Mouse (Mus musculus) adrenal gland, postnatal 36 days (tissue): ENCODE results near the gene Bmp6. TPM values are rescaled to one million over a fixed set of nuclear protein-coding genes. Genes with fewer than 3 reads are reported as not detected.

Experiments
- DNase-seq, 2 experiments: peaks; one replicate each; pipeline ENCODE4 v3.0.0; 2021; ENCODE audit warnings: mixed read lengths in 1 of 2
- total RNA-seq, 2 experiments: library from RNA; stranded (reverse); gene quantifications; 2 replicates each; pipeline ENCODE4 v1.2.3; 2021

The Bmp6 gene
- total RNA-seq, 2 experiments from 2014 or later = 6.5 to 9.1 TPM

DNA sequence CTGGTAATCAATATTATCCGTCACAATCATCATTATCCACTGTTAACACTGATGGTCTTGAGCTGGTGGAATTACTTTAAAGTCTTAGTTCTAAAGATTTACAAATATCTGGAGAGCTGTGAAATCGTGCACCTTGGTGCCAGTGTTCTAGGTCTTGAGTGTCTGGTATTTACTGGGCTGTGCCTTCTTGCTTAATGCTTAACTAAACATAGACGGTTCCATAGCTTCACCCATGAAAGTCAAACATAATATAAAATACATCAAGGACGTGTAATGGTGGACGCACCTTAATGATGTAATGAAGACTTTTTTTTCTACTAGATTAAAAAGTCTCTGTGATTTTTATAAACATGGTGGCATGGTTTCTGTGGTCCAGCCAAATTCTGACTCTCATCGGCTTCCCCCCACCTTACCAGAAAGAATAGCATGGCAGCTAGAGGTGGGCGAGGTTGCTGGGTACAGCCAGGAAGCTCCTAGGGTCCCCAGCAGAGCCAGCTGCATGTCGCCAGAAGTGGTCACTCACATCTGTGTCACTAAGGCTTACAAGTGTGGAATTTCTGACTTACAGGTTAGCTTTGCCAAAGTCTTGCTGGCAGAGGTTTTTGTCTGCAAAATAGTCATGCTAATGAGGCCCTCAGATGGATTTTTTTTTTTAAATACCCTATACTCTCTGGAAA lies 200.0 kb downstream of the Bmp6 start:
- no peak for DNase-seq

DNA sequence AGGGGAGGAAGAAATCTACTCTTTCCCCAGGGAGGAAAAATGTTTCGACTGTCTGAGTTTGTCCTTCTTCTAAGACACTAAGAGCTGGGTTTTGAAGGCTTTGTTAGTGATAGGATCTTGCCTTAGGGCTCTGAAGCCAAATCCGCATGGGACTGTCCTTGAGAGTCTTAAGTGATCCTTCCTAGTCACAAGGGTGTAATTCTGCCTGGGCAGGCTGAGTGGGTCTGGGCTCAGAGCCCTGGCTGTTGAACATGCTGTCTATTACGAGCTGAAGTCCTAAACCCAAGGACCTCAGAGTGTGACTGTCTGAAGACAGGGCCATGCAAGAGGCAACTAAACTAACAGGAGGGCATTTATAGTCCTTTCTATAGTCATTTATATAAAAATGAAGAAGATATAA lies 200.6 kb downstream of the Bmp6 start:
- peak; percentile 32 to 45 for DNase-seq

DNA sequence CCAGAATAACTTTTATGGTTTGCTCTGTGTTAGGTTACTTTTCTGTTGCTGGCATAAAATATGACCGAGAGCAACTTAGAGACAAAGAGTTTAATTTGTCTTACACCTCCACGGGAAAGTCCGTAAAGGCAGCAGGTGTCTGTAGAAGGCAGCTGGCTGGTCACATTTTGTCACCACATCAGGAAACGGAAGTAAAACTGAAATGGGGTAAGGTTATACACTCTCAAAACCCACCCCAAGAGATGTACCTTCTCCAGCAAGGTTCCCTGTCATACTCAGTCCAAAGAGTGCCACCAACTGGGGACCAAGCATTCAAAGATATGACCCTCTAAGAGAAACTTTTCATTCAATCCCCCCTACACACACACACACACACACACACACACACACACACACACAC lies 201.8 kb downstream of the Bmp6 start:
- no peak for DNase-seq

DNA sequence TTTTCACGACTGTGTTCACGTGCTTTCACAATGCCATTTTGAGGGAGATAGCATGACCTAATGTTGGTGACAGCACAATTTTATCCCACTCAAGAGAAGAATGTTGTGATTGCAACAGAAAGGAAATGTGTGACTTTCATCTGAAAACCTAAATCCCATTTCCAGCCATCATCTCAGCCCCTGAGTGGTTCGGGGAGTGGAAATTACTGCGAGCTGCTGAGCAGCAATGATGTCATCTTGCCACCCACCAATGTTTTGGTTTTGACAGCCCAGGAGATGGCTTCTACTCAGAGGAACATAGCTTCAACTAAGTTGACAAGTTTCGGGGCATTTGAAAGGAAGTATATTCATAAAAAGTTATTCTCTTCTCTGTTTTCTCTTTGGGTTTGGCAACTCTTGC lies 202.8 kb downstream of the Bmp6 start:
- DNase-seq = no peak

DNA sequence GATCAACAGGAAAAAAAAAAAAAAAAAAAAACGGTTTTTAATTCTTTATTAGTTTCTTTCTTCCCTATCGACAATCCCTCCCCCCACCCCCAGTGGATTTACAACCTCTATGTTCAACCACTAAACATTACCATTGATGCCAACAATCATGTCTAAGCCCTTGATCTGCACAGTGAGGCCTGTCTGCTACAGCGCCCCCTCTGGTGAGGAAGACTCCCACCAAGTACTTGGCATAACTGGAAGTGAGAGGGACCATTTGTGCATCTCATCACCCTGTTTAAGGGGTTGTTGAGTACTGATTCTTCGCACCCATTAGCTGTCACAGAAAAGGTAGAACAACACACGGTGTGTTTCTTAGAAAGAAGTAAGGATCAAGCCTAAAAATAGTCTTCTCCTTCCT lies 203.8 kb downstream of the Bmp6 start:
- DNase-seq = no peak

Other genes with a start within 250 kb of the Bmp6 start
- gene Dsp, start 193.8 kb upstream of the Bmp6 start, total RNA-seq = 1 to 10 TPM in 1 of 2 experiments, under 1 TPM in 1; 0.50 to 1.3 TPM
- gene Snrnp48, start 140.2 kb upstream of the Bmp6 start, total RNA-seq = 10 to 100 TPM; 16.0 to 26.6 TPM
- gene Txndc5, start 183.7 kb downstream of the Bmp6 start, total RNA-seq = 100 to 1,000 TPM; 134 to 198 TPM